Mouse (Mus musculus) small intestine, adult 2 months (tissue): ENCODE measurements around the gene Camta1.

Experiments used
- CTCF ChIP-seq: fragments of 200-500 bp; IDR thresholded peaks from 2 replicates; pipeline ENCODE4 v1.5.1; 2012; ENCODE audit warnings: low read depth, mild to moderate bottlenecking, control low read depth, inconsistent platforms, low read length, moderate library complexity, mixed read lengths; ENCODE audit not compliant: insufficient replicate concordance, insufficient read length; ENCODE audit errors: extremely low read depth
- POLR2A ChIP-seq: fragments of 200-500 bp; IDR thresholded peaks from 2 replicates; pipeline ENCODE4 v1.6.1; 2012; ENCODE audit warnings: low read depth, mild to moderate bottlenecking, control low read depth, inconsistent platforms, low read length, moderate library complexity

- TF ChIP-seq CTCF (no peak), POLR2A (no peak)
Measured at GRCm38 (mm10) chr4:151823963-151824362, 37.7 kb downstream of the Camta1 start.
